Mouse (Mus musculus) kidney, embryonic 16.5 days (tissue): ENCODE measurements around the gene Myt1l. TPM values are rescaled to one million over a fixed set of nuclear protein-coding genes. Genes with fewer than 3 reads are reported as not detected.

Source experiments
- ATAC-seq: fragments of 200-750 bp; cut with Nextera tagmentation; 2 replicates; pipeline ENCODE4 v1.8.0; 2017; ENCODE audit warnings: moderate TSS enrichment; ENCODE audit not compliant: low FRiP score, low TSS enrichment
- H3K27ac ChIP-seq: fragments of 300-500 bp; sonication (generic); 2 replicates; pipeline ENCODE4 v1.5.1; 2014; ENCODE audit warnings: low read length
- H3K27me3 ChIP-seq: fragments of 300-500 bp; sonication (generic); 2 replicates; pipeline ENCODE4 v1.6.1; 2014; ENCODE audit warnings: low read length, control low read depth, mixed read lengths; ENCODE audit not compliant: insufficient read depth
- H3K36me3 ChIP-seq: fragments of 300-500 bp; sonication (generic); 2 replicates; pipeline ENCODE4 v1.6.1; 2014; ENCODE audit warnings: low read length, control low read depth, mixed read lengths; ENCODE audit not compliant: insufficient read depth
- H3K4me1 ChIP-seq: fragments of 300-500 bp; sonication (generic); 2 replicates; pipeline ENCODE4 v1.6.1; 2014; ENCODE audit warnings: low read length, control low read depth, mixed read lengths; ENCODE audit not compliant: insufficient read depth
- H3K4me2 ChIP-seq: fragments of 300-500 bp; sonication (generic); replicated peaks from 2 replicates; pipeline ENCODE4 v1.6.1; 2014; ENCODE audit warnings: low read depth, low read length
- H3K4me3 ChIP-seq: fragments of 300-500 bp; sonication (generic); 2 replicates; pipeline ENCODE4 v1.5.1; 2014; ENCODE audit warnings: mild to moderate bottlenecking, low read length
- H3K9ac ChIP-seq: fragments of 300-500 bp; sonication (generic); replicated peaks from 2 replicates; pipeline ENCODE4 v1.6.1; 2014; ENCODE audit warnings: low read length
- H3K9me3 ChIP-seq: fragments of 300-500 bp; sonication (generic); 2 replicates; pipeline ENCODE4 v1.6.1; 2016; ENCODE audit warnings: low read length, control low read depth
- WGBS: fragments of 180-500 bp; shearing (Covaris S2); extraction: QIAGEN DNeasy Blood & Tissue Kit; methylation state at CpG from one replicate; pipeline ENCODE4 v1.1.7; 2014; 5-methylcytosine and 5-hydroxymethylcytosine counted together
- polyA plus RNA-seq: library from polyadenylated mRNA; unstranded; fragments of >200 nt; fragmentation: Nextera tagmentation; extraction: Ambion mirVana; gene quantifications from 2 replicates; pipeline ENCODE4 v1.2.1, GENCODE M21; 2015

Myt1l gene
- polyA plus RNA-seq, 1 experiment from 2014 or later: 0.41 TPM

- H3K27ac ChIP-seq: no peak overlapping the region
- 75% methylated on average over 10 of the region's 10 CpGs for WGBS
- H3K4me1 ChIP-seq: no peaks in the 10 kb centered on the region
- no peak overlapping the region for H3K4me2 ChIP-seq
- no peaks in the 10 kb centered on the region for H3K27me3 ChIP-seq
- no peak overlapping the region for H3K4me3 ChIP-seq
- no peak overlapping the region for H3K9ac ChIP-seq
- no peaks in the 10 kb centered on the region for H3K9me3 ChIP-seq
- no peak for ATAC-seq
- H3K36me3 ChIP-seq: no peaks in the 10 kb centered on the region
Measured at GRCm38 (mm10) chr12:29649510-29650152, 121.4 kb downstream of the Myt1l start.

DNA sequence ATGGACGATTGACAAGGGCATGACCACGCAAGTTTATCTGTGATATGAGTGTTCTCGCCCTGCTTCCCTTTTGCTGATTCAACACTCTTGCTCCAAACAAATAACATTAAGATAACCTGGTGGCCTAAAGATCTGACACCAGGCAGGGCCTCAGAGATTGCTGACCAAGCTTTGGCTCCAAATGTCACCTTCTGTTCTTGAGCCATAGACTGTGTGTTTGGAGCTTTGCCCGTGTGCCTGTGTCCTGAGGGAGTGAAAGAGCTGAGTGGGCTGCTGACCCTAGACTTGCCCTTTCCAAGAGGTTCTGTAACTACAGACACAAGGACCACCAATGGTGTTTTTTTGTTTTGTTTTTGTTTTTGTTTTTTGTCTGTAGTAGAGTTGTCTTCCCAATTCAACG, 124.3 kb downstream of the Myt1l start:
- H3K9me3 ChIP-seq: no peaks in the 10 kb centered on the region
- no peaks in the 10 kb centered on the region for H3K27me3 ChIP-seq
- H3K4me2 ChIP-seq: no peak overlapping the region
- H3K9ac ChIP-seq: no peak overlapping the region
- no peaks in the 10 kb centered on the region for H3K36me3 ChIP-seq
- no peak overlapping the region for H3K4me3 ChIP-seq
- H3K27ac ChIP-seq: no peak overlapping the region
- H3K4me1 ChIP-seq: no peaks in the 10 kb centered on the region
- ATAC-seq: no peak
- WGBS: 74% methylated on average over 5 of the region's 5 CpGs

DNA sequence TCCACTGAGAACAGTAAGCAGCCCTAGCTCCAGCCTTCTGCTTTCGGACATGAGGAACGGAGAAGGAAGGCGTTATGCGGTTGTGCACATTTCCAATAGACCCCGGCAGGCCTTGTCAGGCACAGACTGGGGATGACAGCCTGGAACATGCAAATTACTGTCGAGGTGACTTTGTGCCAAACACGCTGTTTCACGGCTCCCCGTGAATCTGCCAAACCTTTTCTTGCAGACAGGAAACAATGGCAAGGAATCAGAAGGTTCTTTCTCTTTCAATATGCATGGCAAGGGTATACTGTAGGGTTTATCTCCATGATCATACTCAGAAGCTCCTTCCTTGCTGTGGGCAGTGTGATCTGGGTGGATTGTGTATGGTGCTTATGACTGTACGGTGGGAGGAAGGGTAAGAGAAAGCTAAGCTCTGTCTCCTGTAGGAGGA, 127.0 kb downstream of the Myt1l start:
- H3K9ac ChIP-seq: no peak overlapping the region
- H3K27me3 ChIP-seq: no peaks in the 10 kb centered on the region
- H3K4me1 ChIP-seq: no peaks in the 10 kb centered on the region
- H3K27ac ChIP-seq: no peak overlapping the region
- no peak overlapping the region for H3K4me2 ChIP-seq
- WGBS: 90% methylated on average over 10 of the region's 10 CpGs
- no peaks in the 10 kb centered on the region for H3K9me3 ChIP-seq
- H3K4me3 ChIP-seq: no peak overlapping the region
- no peaks in the 10 kb centered on the region for H3K36me3 ChIP-seq
- ATAC-seq: no peak

DNA sequence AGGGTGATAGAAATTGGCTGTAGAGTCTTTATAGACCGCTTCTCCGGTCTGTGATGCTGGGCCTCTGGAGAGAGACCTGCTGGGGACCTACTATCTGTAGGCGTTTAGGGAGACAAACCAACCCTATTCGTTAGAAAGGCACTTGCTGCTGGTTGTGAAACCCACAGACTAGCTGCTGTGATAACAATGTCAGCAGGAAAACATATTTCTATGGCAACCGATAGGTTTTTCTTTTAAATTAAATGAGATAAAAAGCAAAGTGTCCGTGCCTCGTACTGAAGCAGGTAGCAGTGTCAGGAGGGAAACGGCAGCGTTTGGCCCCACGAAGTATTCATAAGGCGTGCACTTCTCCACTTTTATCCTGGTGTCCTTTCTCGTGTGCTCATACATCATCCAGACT, 127.5 kb downstream of the Myt1l start:
- no peaks in the 10 kb centered on the region for H3K4me1 ChIP-seq
- no peak overlapping the region for H3K27ac ChIP-seq
- no peak overlapping the region for H3K4me3 ChIP-seq
- no peak overlapping the region for H3K4me2 ChIP-seq
- 85% methylated on average over 12 of the region's 12 CpGs for WGBS
- H3K27me3 ChIP-seq: no peaks in the 10 kb centered on the region
- no peaks in the 10 kb centered on the region for H3K36me3 ChIP-seq
- no peak overlapping the region for H3K9ac ChIP-seq
- no peak for ATAC-seq
- H3K9me3 ChIP-seq: no peaks in the 10 kb centered on the region

DNA sequence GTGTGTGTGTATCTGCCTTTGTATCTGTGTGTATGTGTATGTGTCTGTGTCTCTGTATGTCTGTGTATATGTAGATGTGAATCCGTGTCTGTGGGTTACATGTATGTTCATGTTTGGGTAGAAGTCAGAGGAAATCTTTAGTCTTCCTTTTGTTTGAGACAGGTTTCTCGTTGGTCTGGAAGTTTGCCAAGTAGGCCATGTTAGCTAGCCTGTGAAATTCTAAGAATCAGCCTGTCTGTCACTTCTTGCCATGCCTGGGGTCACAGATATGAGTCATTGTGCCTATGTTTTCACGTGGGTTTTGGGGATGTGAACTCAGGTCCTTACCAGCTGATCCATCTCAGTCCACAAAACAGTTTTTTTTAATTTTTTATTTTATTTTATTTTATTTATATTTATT, 128.9 kb downstream of the Myt1l start:
- H3K4me2 ChIP-seq: no peak overlapping the region
- WGBS: 63% methylated on average over 3 of the region's 3 CpGs
- H3K9me3 ChIP-seq: no peaks in the 10 kb centered on the region
- no peak overlapping the region for H3K4me3 ChIP-seq
- no peaks in the 10 kb centered on the region for H3K4me1 ChIP-seq
- no peak overlapping the region for H3K9ac ChIP-seq
- no peaks in the 10 kb centered on the region for H3K27me3 ChIP-seq
- no peaks in the 10 kb centered on the region for H3K36me3 ChIP-seq
- no peak for ATAC-seq
- no peak overlapping the region for H3K27ac ChIP-seq

DNA sequence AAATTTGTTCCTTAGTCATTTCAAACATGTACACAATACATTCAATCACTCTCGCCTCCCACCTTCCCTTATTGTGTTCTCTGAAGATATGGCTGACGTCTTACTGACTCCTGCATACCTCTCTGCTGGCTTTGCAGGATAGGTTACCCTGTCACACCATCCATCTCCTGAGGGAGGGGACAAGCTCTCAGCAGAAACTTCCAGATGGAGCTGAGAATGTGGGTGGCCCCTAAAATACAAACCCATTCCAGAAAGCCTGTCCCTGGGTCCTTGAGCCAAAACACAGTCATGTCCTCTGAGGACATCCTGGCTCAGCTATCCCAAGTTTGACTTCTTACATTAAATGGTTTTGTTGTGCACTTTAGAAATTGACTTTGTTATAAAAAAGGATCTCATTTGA, 129.7 kb downstream of the Myt1l start:
- no peak overlapping the region for H3K4me2 ChIP-seq
- H3K27me3 ChIP-seq: no peaks in the 10 kb centered on the region
- no peak overlapping the region for H3K9ac ChIP-seq
- no peak overlapping the region for H3K4me3 ChIP-seq
- H3K9me3 ChIP-seq: no peaks in the 10 kb centered on the region
- no peak for ATAC-seq
- no peaks in the 10 kb centered on the region for H3K4me1 ChIP-seq
- 61% methylated on average over 2 of the region's 2 CpGs for WGBS
- H3K36me3 ChIP-seq: no peaks in the 10 kb centered on the region
- H3K27ac ChIP-seq: no peak overlapping the region

DNA sequence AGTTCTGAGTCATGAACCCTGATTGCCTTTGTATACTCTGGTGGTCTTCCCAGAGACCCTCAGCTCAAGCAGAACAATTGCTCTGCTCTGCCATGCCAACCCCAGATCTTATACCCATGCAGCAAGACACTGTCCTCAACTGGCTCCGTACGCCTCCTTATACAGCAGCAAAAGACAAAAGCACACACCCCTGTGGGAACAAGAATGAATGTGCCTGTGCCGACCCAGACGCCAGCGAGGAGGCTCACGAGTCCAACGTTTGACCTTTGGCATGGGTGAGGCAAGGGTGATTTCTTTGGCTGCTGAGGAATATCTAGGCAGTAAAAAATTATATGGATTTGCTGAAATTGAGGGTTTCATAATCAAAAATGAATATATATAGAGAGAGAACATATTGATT, 143.8 kb downstream of the Myt1l start:
- Histone ChIP-seq H3K4me2 (no peak overlapping the region), H3K4me3 (no peak overlapping the region), H3K9ac (no peak overlapping the region), H3K27ac (no peak overlapping the region), H3K9me3 (no peaks in the 10 kb centered on the region), H3K4me1 (no peaks in the 10 kb centered on the region), H3K27me3 (no peaks in the 10 kb centered on the region), H3K36me3 (no peaks in the 10 kb centered on the region)
- no peak for ATAC-seq
- WGBS: 87% methylated on average over 7 of the region's 7 CpGs

DNA sequence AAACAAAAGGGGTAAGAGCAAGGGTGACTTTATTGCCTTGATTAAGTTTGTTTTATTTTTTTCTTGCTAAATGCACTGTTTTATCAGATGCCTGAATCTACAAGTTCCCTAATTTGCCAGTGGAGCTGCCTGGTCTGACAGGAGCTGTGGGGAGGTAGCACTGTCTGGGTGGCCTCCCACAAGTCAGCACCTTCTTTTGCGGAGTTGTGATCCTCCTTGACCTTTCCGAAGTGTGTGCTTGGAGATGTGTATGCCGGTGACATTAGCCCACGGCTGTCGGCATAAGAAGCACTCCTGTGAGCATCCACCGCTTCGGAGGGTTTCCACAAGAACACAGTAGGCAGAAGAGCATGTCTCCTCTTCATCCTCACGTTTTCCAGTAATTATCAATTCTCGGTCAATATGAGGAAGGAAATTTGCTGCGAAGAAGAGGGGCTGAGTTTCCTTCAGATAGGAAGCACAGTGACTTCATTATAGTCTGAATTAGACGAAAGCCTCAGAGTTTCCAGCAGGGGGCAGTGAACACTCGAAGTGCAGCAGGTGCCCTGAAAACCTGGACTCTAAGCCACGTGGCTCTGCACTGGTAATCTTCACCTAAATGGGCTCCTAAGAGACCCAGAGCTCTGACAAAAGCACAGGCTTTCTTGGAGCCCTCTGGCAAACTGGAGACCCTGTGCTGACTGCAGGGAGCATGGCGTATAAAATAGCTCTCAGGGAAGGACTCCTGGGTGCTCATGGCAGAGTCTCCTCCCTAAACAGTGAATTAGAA, 147.6 kb downstream of the Myt1l start:
- H3K9me3 ChIP-seq: no peaks in the 10 kb centered on the region
- H3K4me1 ChIP-seq: no peaks in the 10 kb centered on the region
- no peaks in the 10 kb centered on the region for H3K36me3 ChIP-seq
- WGBS: 49% methylated on average over 14 of the region's 14 CpGs
- ATAC-seq: no peak
- H3K27me3 ChIP-seq: no peaks in the 10 kb centered on the region
- no peak overlapping the region for H3K9ac ChIP-seq
- no peak overlapping the region for H3K4me3 ChIP-seq
- H3K27ac ChIP-seq: no peak overlapping the region
- H3K4me2 ChIP-seq: no peak overlapping the region

DNA sequence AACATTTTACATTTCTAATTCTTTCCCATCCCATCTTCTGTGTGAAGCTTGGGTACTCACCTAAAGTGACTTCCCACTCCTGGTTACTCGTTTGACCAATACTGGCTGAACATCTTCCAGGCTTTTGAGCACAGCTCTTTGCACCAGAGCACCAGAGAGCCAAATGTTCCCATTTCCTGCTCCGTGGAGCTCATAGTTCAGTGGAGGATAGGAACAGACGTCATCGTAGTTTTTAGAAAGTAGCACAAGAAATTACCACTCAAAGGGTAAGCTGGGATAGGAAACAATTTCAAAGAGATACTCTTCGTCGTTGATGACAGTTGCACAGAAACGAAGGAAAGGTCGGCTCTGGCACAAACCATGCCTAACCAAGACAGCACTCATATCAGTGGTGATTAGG, 154.2 kb downstream of the Myt1l start:
- no peaks in the 10 kb centered on the region for H3K27me3 ChIP-seq
- H3K4me1 ChIP-seq: no peaks in the 10 kb centered on the region
- ATAC-seq: no peak
- H3K4me3 ChIP-seq: no peak overlapping the region
- no peaks in the 10 kb centered on the region for H3K9me3 ChIP-seq
- WGBS: 77% methylated on average over 8 of the region's 8 CpGs
- H3K27ac ChIP-seq: no peak overlapping the region
- no peaks in the 10 kb centered on the region for H3K36me3 ChIP-seq
- H3K4me2 ChIP-seq: no peak overlapping the region
- no peak overlapping the region for H3K9ac ChIP-seq

DNA sequence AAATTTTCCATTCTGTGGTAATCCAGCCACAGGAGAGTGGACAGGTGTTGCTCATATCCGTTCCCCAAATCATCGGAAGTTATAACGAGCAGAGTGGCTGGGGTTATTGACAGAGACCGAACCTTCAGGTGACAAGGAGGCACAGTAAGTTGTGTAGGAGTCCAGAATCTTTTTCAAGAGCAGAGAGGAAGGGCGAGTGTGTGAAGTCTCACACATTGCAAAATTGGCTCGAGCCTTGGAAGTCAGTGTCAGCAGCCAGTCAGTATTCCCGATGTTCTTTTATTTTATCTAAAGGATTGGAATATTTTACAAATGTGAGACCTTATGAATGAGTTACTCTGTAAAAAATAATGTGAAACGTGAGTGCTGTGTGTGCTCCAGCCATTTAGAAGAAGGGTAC, 154.8 kb downstream of the Myt1l start:
- Histone ChIP-seq H3K4me3 (no peak overlapping the region), H3K9me3 (no peaks in the 10 kb centered on the region), H3K27ac (no peak overlapping the region), H3K27me3 (no peaks in the 10 kb centered on the region), H3K4me1 (no peaks in the 10 kb centered on the region), H3K36me3 (no peaks in the 10 kb centered on the region), H3K4me2 (no peak overlapping the region), H3K9ac (no peak overlapping the region)
- ATAC-seq: no peak
- 81% methylated on average over 8 of the region's 8 CpGs for WGBS
